13 mouse cellular contexts compared by ENCODE assay signal in the genomic region with DNA sequence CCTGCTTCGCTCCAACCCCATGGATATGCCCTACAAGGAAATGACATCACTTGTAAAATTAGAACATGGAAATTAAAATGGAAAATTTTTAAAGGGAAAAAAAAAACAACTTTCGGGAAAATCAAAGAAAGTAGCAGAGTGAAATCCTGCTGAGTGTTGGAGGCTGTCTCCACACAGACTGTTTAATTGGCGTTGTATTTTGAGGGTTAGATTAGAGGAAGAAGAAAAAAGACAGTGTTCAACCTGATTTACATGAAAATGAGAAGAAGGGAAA.
"Had no signal": no experiment of that assay in that cellular context is flagged by ENCODE, and none has a peak within 500 bp of the region (broad histone marks: within the 10 kb centered on the region; RNA-seq: fewer than 3 reads in every experiment).

No protein-coding gene starts in this region.

- H3K4me2 ChIP-seq: limb, embryonic 12.5 days; liver, embryonic 13.5 days; lung, embryonic 15.5 days had no signal

- H3K4me3 ChIP-seq: limb, embryonic 12.5 days; liver, embryonic 13.5 days; lung, embryonic 15.5 days; megakaryocyte, embryonic 14.5 days had no signal

- H3K9me3 ChIP-seq: limb, embryonic 12.5 days; liver, embryonic 13.5 days; lung, embryonic 15.5 days had no signal

- H3K4me1 ChIP-seq: liver, embryonic 13.5 days; lung, embryonic 15.5 days; megakaryocyte, embryonic 14.5 days had no signal

- H3K36me3 ChIP-seq: limb, embryonic 12.5 days; liver, embryonic 13.5 days; lung, embryonic 15.5 days had no signal

- H3K9ac ChIP-seq: limb, embryonic 12.5 days; liver, embryonic 13.5 days; liver, postnatal 0 days; lung, embryonic 15.5 days had no signal

- ATAC-seq: liver, postnatal 0 days had no signal

- DNase-seq: kidney, postnatal 10 days; kidney, postnatal 4 days; liver; liver, embryonic 13.5 days; liver, postnatal 0 days; lung, postnatal 14 days; right cerebral cortex, adult 18-20 months; right cerebral cortex, postnatal 25 days; thymus, postnatal 4 days had no signal

- H3K27me3 ChIP-seq: limb, embryonic 12.5 days; liver, embryonic 13.5 days; lung, embryonic 15.5 days; megakaryocyte, embryonic 14.5 days had no signal

- H3K27ac ChIP-seq: limb, embryonic 12.5 days; liver, embryonic 13.5 days; lung, embryonic 15.5 days; macrophage had no signal
